Mouse (Mus musculus): ENCODE measurements around the gene Nbeal1. TPM values are rescaled to one million over a fixed set of nuclear protein-coding genes. Genes with fewer than 3 reads are reported as not detected.

Nbeal1 gene
- polyA plus RNA-seq, 2 experiments: 0.65 to 1.4 TPM

- H3K9ac ChIP-seq (replicated peaks): no peak overlapping the region
- DNase-seq (ENCODE audit: low read depth in 3 of 3, low spot score in 3 of 3) (no peak), ATAC-seq (ENCODE audit: insufficient read depth) (no peak)
- no peaks in the 10 kb centered on the region for H3K27me3 ChIP-seq (ENCODE audit: control insufficient read depth, insufficient read depth, low read length)
- no peak overlapping the region for H3K27ac ChIP-seq
- H3K4me2 ChIP-seq (ENCODE audit: low read depth): no peak overlapping the region
- no peaks in the 10 kb centered on the region for H3K9me3 ChIP-seq (ENCODE audit: control insufficient read depth, low read length)
- H3K4me1 ChIP-seq (replicated peaks; ENCODE audit: control insufficient read depth in 2 of 2, insufficient read depth in 2 of 2, low read length in 1 of 2): no peaks in the 10 kb centered on the region
- H3K4me3 ChIP-seq (ENCODE audit: insufficient read depth in 1 of 2, low read depth in 2 of 2, low read length in 2 of 2): no peak overlapping the region
- WGBS (ENCODE audit: insufficient replicate concordance): 55% methylated on average over 1 of the region's 1 CpGs
- TF ChIP-seq CTCF (IDR thresholded peaks at IDR 0.05; ENCODE audit: low read depth) (no peak), EP300 (IDR thresholded peaks at IDR 0.05; ENCODE audit: low read depth) (no peak)
- H3K36me3 ChIP-seq (replicated peaks; ENCODE audit: control insufficient read depth, insufficient read depth, low read depth): no peaks in the 10 kb centered on the region
Measured at GRCm38 (mm10) chr1:60293921-60294320, 113.5 kb downstream of the Nbeal1 start.

GRCm38 (mm10) chr1:60342808-60343629 lies 162.6 kb downstream of the Nbeal1 start, which contains the start of gene Cyp20a1:
Gene Cyp20a1 (plus strand): TSS chr1:60343323.
- Histone ChIP-seq H3K4me1 (replicated peaks; ENCODE audit: control insufficient read depth in 2 of 2, insufficient read depth in 2 of 2, low read length in 1 of 2) (peaks cover 9 to 17% of the 10 kb centered on the region in 2 experiments), H3K4me2 (ENCODE audit: low read depth) (peak within 1 kb of the TSS; percentile 88), H3K27me3 (ENCODE audit: control insufficient read depth, insufficient read depth, low read length) (no peaks in the 10 kb centered on the region), H3K36me3 (replicated peaks; ENCODE audit: control insufficient read depth, insufficient read depth, low read depth) (no peaks in the 10 kb centered on the region), H3K27ac (peak within 1 kb of the TSS; percentile 74), H3K4me3 (ENCODE audit: insufficient read depth in 1 of 2, low read depth in 2 of 2, low read length in 2 of 2) (peak within 1 kb of the TSS; percentile 81 to 84), H3K9ac (replicated peaks) (peak within 1 kb of the TSS; percentile 70), H3K9me3 (ENCODE audit: control insufficient read depth, low read length) (no peaks in the 10 kb centered on the region)
- ATAC-seq (ENCODE audit: insufficient read depth): peak; percentile 99
- whole genome bisulfite sequencing (ENCODE audit: insufficient replicate concordance): 1% methylated on average over 60 of the region's 60 CpGs
- peak; percentile 73 to 74 (median 74) for DNase-seq (ENCODE audit: low read depth in 3 of 3, low spot score in 3 of 3)
- TF ChIP-seq CTCF (IDR thresholded peaks at IDR 0.05; ENCODE audit: low read depth) (no peak), EP300 (IDR thresholded peaks at IDR 0.05; ENCODE audit: low read depth) (no peak)

DNA sequence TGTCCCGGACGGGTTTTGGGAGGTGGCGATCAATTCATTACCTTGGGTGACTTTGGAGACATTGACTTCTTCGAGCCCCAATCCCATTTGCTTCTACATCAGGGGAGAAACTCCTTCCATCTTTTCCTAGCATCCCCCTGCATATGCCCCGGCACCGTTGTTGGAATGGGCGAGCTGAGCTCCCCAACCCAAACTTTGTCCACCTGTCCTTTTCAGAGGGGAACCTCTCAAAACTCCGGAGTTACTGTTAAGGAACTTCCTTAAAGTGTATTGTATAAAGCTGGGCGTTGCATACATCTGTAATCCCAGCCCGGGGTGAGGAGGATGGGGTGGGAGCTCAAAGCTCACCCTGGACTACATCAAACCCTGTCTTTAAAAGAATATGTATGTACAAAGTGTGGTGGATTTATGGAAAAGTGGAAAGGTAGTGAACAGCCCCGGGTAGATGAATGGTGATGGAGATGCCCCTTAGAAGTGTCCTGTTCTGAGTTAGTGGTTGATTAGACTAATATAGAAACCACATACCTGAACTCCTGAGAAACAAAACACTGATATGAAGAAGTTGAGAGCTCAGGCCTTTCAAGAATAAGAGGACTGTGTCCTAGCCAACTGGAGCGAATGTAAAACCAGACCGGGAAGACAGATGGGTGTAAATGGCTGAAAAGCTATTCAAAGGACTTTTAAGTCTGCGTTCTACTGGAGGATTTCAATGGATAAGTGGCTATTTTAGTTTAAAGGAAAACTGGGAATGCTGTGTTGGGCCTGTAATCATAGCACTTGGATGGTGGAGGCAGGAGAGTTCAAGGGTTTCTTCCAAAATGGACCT lies 163.4 kb downstream of the Nbeal1 start:
- 12% methylated on average over 14 of the region's 14 CpGs for WGBS (ENCODE audit: insufficient replicate concordance)
- Histone ChIP-seq H3K4me1 (replicated peaks; ENCODE audit: control insufficient read depth in 2 of 2, insufficient read depth in 2 of 2, low read length in 1 of 2) (peaks cover 9 to 17% of the 10 kb centered on the region in 2 experiments), H3K27me3 (ENCODE audit: control insufficient read depth, insufficient read depth, low read length) (no peaks in the 10 kb centered on the region), H3K9me3 (ENCODE audit: control insufficient read depth, low read length) (no peaks in the 10 kb centered on the region), H3K27ac (peak overlapping the region; percentile 74), H3K36me3 (replicated peaks; ENCODE audit: control insufficient read depth, insufficient read depth, low read depth) (no peaks in the 10 kb centered on the region), H3K9ac (replicated peaks) (peak overlapping the region; percentile 70), H3K4me3 (ENCODE audit: insufficient read depth in 1 of 2, low read depth in 2 of 2, low read length in 2 of 2) (peak overlapping the region; percentile 81 to 84), H3K4me2 (ENCODE audit: low read depth) (peak overlapping the region; percentile 88)
- DNase-seq (ENCODE audit: low read depth in 3 of 3, low spot score in 3 of 3): no peak
- TF ChIP-seq EP300 (IDR thresholded peaks at IDR 0.05; ENCODE audit: low read depth): no peak
- no peak for TF ChIP-seq CTCF (IDR thresholded peaks at IDR 0.05; ENCODE audit: low read depth)
- no peak for ATAC-seq (ENCODE audit: insufficient read depth)

DNA sequence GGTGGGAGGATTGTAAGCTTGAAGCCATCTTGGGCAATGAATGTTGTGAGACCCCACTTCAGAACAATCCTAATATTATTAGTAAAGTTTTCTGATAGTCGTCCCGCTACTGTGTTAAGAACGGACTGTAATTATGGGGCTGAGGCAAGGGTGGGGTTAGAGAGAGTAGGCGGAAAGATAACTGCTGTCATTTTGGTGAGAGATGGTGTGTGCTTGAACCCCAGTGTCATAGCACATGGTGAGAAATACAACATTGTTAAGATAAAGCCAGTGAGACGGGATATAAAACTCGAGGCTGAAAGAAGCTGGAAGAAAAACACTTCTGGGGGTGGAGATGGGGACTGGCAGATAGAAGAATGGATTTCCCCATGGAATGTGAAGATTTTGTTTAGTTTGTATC lies 164.3 kb downstream of the Nbeal1 start:
- H3K27me3 ChIP-seq (ENCODE audit: control insufficient read depth, insufficient read depth, low read length): no peaks in the 10 kb centered on the region
- WGBS (ENCODE audit: insufficient replicate concordance): 38% methylated on average over 6 of the region's 6 CpGs
- H3K4me2 ChIP-seq (ENCODE audit: low read depth): peak overlapping the region; percentile 88

More for the DNA sequence above, 164.3 kb downstream of the Nbeal1 start:
- no peaks in the 10 kb centered on the region; the same call in 1 of the 2 replicates for H3K36me3 ChIP-seq (replicated peaks; ENCODE audit: control insufficient read depth, insufficient read depth, low read depth)
- H3K4me1 ChIP-seq (replicated peaks; ENCODE audit: control insufficient read depth in 2 of 2, insufficient read depth in 2 of 2, low read length in 1 of 2): peaks cover 9 to 17% of the 10 kb centered on the region in 2 experiments
- H3K4me3 ChIP-seq (ENCODE audit: insufficient read depth in 1 of 2, low read depth in 2 of 2, low read length in 2 of 2): peak overlapping the region in 1 of 2 experiments; percentile 6; a peak in 1 of 4 replicates
- H3K9ac ChIP-seq (replicated peaks): no peak overlapping the region; the same call in 1 of the 2 replicates
- H3K27ac ChIP-seq: no peak overlapping the region
- no peak for ATAC-seq (ENCODE audit: insufficient read depth)
- TF ChIP-seq EP300 (IDR thresholded peaks at IDR 0.05; ENCODE audit: low read depth) (no peak), CTCF (IDR thresholded peaks at IDR 0.05; ENCODE audit: low read depth) (no peak)
- H3K9me3 ChIP-seq (ENCODE audit: control insufficient read depth, low read length): peaks cover 4% of the 10 kb centered on the region
- DNase-seq (ENCODE audit: low read depth in 3 of 3, low spot score in 3 of 3): peak in 2 of 3 experiments; percentile 7 to 19
